Mouse (Mus musculus) liver, embryonic 13.5 days (tissue): ENCODE data around the gene Oas2. TPM values are rescaled to one million over a fixed set of nuclear protein-coding genes. Genes with fewer than 3 reads are reported as not detected.

Experiments
- ATAC-seq: fragments of 200-750 bp; cut with Nextera tagmentation; 2 replicates; pipeline ENCODE4 v1.8.0; 2017; ENCODE audit warnings: low read depth, mild to moderate bottlenecking, moderate number of reproducible peaks, moderate library complexity
- DNase-seq: peaks from one replicate; pipeline ENCODE4 v3.0.0; 2022
- H3K27ac ChIP-seq: fragments of 300-500 bp; sonication (generic); 2 replicates; pipeline ENCODE4 v1.5.1; 2015; ENCODE audit warnings: moderate library complexity, mild to moderate bottlenecking, inconsistent platforms
- H3K27me3 ChIP-seq: fragments of 300-500 bp; sonication (generic); 2 replicates; pipeline ENCODE4 v1.6.1; 2015; ENCODE audit warnings: mild to moderate bottlenecking, inconsistent platforms
- H3K36me3 ChIP-seq: fragments of 300-500 bp; sonication (generic); 2 replicates; pipeline ENCODE4 v1.6.1; 2015; ENCODE audit warnings: mild to moderate bottlenecking, inconsistent platforms
- H3K4me1 ChIP-seq: fragments of 300-500 bp; sonication (generic); replicated peaks from 2 replicates; pipeline ENCODE4 v1.6.1; 2015; ENCODE audit warnings: inconsistent platforms
- H3K4me2 ChIP-seq: fragments of 300-500 bp; sonication (generic); 2 replicates; pipeline ENCODE4 v1.6.1; 2015; ENCODE audit warnings: inconsistent platforms, mild to moderate bottlenecking, moderate library complexity
- H3K4me3 ChIP-seq: fragments of 300-500 bp; sonication (generic); replicated peaks from 2 replicates; pipeline ENCODE4 v1.5.1; 2015; ENCODE audit warnings: mild to moderate bottlenecking, inconsistent platforms
- H3K9ac ChIP-seq: fragments of 300-500 bp; sonication (generic); 2 replicates; pipeline ENCODE4 v1.6.1; 2015; ENCODE audit warnings: mild to moderate bottlenecking, inconsistent platforms
- H3K9me3 ChIP-seq: fragments of 300-500 bp; sonication (generic); replicated peaks from 2 replicates; pipeline ENCODE4 v1.6.1; 2016; ENCODE audit warnings: inconsistent platforms
- WGBS: fragments of 180-500 bp; shearing (Covaris S2); methylation state at CpG from one replicate; pipeline ENCODE4 v1.1.7; 2015; ENCODE audit not compliant: insufficient replicate concordance; 5-methylcytosine and 5-hydroxymethylcytosine counted together
- polyA plus RNA-seq: library from polyadenylated mRNA; unstranded; fragments of >200 nt; fragmentation: Nextera tagmentation; extraction: Ambion mirVana; gene quantifications from 2 replicates; pipeline ENCODE4 v1.2.1, GENCODE M21; 2015

Gene Oas2
- polyA plus RNA-seq, 1 experiment from 2014 or later, result 0.25 TPM

DNA sequence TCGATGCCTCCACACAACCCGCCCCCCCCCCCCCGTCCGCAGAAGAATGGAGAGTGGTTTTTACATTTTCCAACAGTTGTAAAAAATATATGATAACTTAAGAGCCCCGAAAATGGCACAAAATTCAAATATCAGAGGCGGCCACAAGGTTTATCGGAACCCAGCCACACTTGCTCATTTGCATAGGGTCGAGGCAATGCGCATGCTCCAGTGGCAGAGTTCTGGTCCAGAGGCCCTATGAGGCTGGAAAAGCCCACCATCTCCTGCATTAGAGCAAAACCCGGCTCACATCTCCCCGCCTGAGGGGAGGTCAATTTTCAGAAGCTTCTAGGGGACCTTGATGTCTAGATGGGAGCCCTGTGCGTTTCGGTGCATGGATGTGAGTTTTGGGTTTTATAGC is 42.7 kb downstream of the Oas2 start:
- Histone ChIP-seq H3K27ac (no peak overlapping the region), H3K36me3 (no peaks in the 10 kb centered on the region), H3K9ac (no peak overlapping the region), H3K4me2 (no peak overlapping the region), H3K4me3 (no peak overlapping the region), H3K9me3 (no peaks in the 10 kb centered on the region), H3K4me1 (no peaks in the 10 kb centered on the region), H3K27me3 (peaks cover 76% of the 10 kb centered on the region)
- WGBS, result 37% methylated on average over 13 of the region's 13 CpGs
- ATAC-seq (no peak), DNase-seq (no peak)

DNA sequence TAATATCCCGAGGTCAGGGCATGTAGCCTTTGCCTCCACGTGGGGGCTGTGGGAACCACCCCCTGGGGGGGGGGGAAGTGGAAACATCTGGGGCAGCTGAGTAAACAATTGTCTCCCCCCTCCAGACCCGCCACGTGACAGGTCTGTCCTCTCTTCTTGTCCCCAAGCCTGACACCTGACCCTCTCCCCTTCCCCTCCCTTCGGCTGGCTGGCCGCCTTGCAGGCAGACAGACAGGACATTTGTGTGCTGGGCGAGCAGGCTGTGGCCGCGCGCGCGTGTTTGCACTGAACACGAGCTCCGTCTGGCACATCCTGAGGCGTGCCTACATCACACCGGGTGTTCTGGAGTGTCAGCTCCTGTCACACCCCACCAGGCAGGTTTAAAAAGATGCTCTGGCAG is 43.1 kb downstream of the Oas2 start:
- Histone ChIP-seq H3K27ac (no peak overlapping the region), H3K36me3 (no peaks in the 10 kb centered on the region), H3K27me3 (peaks cover 72% of the 10 kb centered on the region), H3K4me2 (no peak overlapping the region), H3K4me1 (no peaks in the 10 kb centered on the region), H3K4me3 (no peak overlapping the region), H3K9me3 (no peaks in the 10 kb centered on the region), H3K9ac (no peak overlapping the region)
- WGBS, result 9% methylated on average over 16 of the region's 16 CpGs
- no peak for ATAC-seq
- no peak for DNase-seq

DNA sequence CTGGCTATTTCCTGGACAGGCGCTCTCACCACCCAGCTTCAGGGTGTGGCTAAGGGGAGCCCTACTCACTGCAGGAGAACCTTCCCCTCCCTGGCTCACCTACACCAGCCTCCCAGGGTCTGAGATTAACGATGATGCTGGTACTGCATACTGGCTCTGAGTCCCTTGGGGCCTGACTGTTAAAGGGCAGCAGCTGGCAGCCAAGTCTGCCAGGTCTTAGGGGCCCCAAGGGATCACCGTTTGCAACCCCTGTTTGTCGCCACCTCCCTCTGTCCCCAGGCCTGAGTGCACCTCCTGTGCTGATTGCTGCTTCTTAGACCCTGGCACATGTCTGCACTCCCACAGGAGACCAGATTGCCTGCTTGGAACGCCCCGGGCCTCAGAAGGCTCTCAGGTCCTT is 45.2 kb downstream of the Oas2 start:
- H3K36me3 ChIP-seq, result no peaks in the 10 kb centered on the region
- no peak for DNase-seq
- H3K9me3 ChIP-seq, result no peaks in the 10 kb centered on the region
- H3K27me3 ChIP-seq, result peaks cover 62% of the 10 kb centered on the region
- H3K9ac ChIP-seq, result no peak overlapping the region
- 40% methylated on average over 6 of the region's 6 CpGs for WGBS
- no peak for ATAC-seq
- H3K4me1 ChIP-seq, result no peaks in the 10 kb centered on the region
- no peak overlapping the region for H3K27ac ChIP-seq
- no peak overlapping the region for H3K4me2 ChIP-seq
- H3K4me3 ChIP-seq, result no peak overlapping the region

DNA sequence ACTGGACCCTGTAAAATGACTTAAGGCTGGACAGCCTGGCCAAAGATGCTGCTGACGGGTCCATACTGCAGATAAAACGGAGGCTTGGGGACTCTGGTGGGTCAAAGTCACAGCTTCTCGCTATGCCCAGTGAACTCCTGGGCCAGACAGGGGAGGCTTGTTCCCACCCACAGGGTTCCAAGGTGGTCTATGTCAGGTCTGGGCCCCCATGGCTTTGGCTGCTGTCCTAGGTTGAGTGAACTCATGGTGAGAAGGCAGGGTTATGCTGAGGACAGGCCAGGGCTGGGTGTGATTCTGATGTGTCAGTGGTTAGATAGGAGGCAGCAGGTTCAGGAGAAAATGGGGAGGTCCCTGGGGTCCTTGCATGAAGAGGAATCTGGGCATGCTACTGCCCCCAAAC is 46.0 kb downstream of the Oas2 start:
- H3K9me3 ChIP-seq, result no peaks in the 10 kb centered on the region
- no peak overlapping the region for H3K9ac ChIP-seq
- no peak overlapping the region for H3K4me3 ChIP-seq
- no peak for ATAC-seq
- DNase-seq, result no peak
- WGBS, result 57% methylated on average over 3 of the region's 3 CpGs
- H3K36me3 ChIP-seq, result no peaks in the 10 kb centered on the region
- no peak overlapping the region for H3K27ac ChIP-seq
- no peaks in the 10 kb centered on the region for H3K4me1 ChIP-seq
- H3K27me3 ChIP-seq, result peaks cover 54% of the 10 kb centered on the region
- no peak overlapping the region for H3K4me2 ChIP-seq

DNA sequence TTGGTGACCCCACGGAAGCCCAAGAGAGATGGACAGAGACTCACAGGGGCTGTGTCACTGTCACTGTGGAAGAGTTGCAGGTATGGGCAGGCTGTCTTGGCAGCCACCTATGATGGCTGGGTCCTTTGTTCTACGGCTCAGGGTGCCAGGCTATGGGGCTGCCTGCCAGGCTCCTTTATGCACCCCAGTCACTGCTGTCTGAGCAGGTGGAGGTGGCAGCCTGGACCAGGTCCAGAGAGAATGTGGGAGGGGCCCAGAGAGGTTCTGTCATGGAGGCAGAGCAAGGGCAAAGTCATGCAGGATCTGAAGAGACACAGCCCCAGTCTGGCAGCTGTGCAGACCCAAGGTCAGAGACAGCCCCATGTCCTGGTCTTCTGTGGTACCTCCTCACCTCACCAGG is 46.7 kb downstream of the Oas2 start:
- Histone ChIP-seq H3K9me3 (no peaks in the 10 kb centered on the region), H3K36me3 (no peaks in the 10 kb centered on the region), H3K27me3 (peaks cover 50% of the 10 kb centered on the region), H3K4me1 (no peaks in the 10 kb centered on the region), H3K4me3 (no peak overlapping the region), H3K9ac (no peak overlapping the region), H3K4me2 (no peak overlapping the region), H3K27ac (no peak overlapping the region)
- WGBS, result 68% methylated on average over 2 of the region's 2 CpGs
- no peak for ATAC-seq
- DNase-seq, result no peak

DNA sequence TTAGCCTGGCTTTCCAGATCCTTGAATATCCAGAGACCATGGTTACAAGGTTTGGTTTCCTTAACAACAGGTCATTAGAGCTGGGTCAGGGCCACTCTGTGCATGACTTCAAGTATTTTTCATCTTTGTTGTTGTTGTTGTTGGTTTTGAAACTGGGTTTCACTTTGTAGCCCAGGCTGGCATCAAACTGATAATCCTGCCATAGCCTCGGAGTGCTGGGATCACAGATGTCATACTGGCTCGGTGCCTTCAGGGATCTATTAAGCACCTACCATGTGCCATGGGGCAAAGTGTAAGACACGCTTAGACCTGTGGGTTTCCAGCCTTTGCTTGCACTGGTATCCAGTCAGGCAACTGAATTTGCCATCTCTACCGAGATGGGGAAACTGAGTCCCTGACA is 47.2 kb downstream of the Oas2 start:
- no peaks in the 10 kb centered on the region for H3K4me1 ChIP-seq
- no peak for DNase-seq
- no peak overlapping the region for H3K4me3 ChIP-seq
- H3K36me3 ChIP-seq, result no peaks in the 10 kb centered on the region
- WGBS, result 58% methylated on average over 4 of the region's 4 CpGs
- ATAC-seq, result no peak
- peaks cover 50% of the 10 kb centered on the region for H3K27me3 ChIP-seq
- no peak overlapping the region for H3K9ac ChIP-seq
- no peaks in the 10 kb centered on the region for H3K9me3 ChIP-seq
- no peak overlapping the region for H3K27ac ChIP-seq
- H3K4me2 ChIP-seq, result no peak overlapping the region

DNA sequence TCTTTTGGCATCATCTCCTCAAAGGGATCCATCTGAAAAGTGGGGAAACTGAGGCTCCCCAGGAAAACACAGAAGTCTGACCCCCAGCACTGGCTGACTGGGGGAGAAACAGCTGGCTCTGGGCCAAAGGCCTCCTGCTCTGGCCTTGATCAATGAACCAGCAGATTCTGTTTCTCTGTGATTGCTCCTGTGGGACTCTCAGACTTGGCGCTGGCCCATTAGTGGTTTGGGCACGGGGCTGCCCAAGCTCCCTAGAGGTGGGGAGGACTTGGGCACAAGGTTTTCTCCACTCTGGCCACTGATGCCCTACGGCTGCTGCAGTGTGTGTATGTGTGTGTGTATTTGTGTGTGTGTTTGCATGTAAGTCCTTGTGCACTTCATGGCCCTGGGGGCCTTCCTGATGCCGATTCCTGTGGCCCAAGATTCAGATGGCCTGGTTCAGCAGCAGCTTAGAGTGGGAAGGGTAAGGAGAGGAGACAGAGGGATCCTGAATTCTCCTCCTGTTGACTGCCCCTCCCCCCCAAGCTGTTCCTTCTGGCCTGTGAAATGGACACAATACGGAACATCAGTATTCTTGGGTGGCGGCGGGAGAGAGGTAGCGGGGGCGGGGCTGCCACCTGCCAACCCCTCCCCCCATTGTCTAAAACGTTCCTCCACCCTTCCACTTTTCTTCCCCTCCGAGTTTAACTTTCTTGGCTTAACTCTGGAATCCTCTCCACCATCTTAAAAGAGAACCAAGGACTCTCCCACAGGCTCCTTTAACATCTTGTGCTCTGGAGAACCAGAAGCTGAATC is 48.5 kb downstream of the Oas2 start:
- Histone ChIP-seq H3K36me3 (no peaks in the 10 kb centered on the region), H3K9me3 (no peaks in the 10 kb centered on the region), H3K4me1 (no peaks in the 10 kb centered on the region), H3K4me2 (no peak overlapping the region), H3K27me3 (peaks cover 46% of the 10 kb centered on the region), H3K27ac (no peak overlapping the region), H3K9ac (no peak overlapping the region), H3K4me3 (no peak overlapping the region)
- ATAC-seq (no peak), DNase-seq (no peak)
- 46% methylated on average over 11 of the region's 11 CpGs for WGBS

DNA sequence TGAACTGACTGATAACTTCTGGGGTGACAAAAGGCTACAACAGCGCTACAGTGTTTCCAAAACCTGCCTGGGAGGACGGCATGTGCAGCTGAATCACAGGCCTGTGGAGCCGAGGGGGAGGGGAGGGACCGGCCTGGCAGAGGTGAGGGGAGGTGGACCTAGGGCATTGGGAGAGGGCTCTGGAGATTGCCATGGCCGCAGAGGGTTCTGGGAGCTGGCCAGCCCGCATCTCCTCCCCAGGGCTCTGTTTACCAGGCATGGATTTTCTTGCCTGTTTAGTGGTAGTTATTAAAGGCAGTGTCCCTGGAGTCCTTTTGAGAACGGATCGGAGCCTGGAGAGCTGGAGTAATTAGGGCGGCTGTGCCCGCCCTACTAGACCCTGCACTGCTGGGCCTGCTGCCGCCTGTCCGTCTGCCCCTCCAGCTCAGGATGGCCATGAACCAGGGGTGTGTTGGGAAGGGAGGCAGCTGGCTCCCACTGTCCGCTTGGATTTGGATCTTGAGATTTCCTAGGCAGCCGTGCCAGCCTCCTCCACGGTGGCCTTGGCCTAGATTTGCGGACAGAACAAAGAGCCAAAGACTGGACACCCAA is 50.8 kb downstream of the Oas2 start:
- 55% methylated on average over 16 of the region's 16 CpGs for WGBS
- H3K9ac ChIP-seq, result no peak overlapping the region
- H3K9me3 ChIP-seq, result no peaks in the 10 kb centered on the region
- H3K27ac ChIP-seq, result no peak overlapping the region
- peaks cover 55% of the 10 kb centered on the region for H3K27me3 ChIP-seq
- H3K4me1 ChIP-seq, result no peaks in the 10 kb centered on the region
- no peak for ATAC-seq
- no peak overlapping the region for H3K4me2 ChIP-seq
- DNase-seq, result no peak
- H3K4me3 ChIP-seq, result no peak overlapping the region
- no peaks in the 10 kb centered on the region for H3K36me3 ChIP-seq

DNA sequence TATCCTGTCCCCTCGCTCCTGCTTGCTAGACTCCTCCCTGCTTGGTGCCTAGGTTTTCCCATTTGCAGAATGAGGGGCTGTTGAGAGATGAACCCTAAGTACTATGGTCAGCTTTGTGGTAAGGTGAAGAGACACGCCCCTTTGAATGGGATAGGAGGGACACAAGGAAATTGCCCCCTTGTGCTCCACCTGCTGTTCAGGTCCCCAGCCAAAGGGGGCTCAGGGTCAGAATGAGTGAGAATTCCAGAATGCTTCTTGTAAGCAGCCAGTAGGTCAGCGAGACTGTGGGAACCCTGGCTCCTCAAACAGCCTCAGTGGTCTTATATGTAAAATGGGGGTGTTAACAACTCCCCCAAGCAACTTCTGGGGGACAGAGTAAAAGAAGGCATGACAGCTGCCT is 51.5 kb downstream of the Oas2 start:
- no peaks in the 10 kb centered on the region for H3K9me3 ChIP-seq
- no peak for ATAC-seq
- H3K9ac ChIP-seq, result no peak overlapping the region
- no peaks in the 10 kb centered on the region for H3K4me1 ChIP-seq
- no peak overlapping the region for H3K4me3 ChIP-seq
- no peaks in the 10 kb centered on the region for H3K36me3 ChIP-seq
- H3K4me2 ChIP-seq, result no peak overlapping the region
- no peak overlapping the region for H3K27ac ChIP-seq
- WGBS, result 33% methylated on average over 3 of the region's 3 CpGs
- peaks cover 62% of the 10 kb centered on the region for H3K27me3 ChIP-seq
- DNase-seq, result no peak

DNA sequence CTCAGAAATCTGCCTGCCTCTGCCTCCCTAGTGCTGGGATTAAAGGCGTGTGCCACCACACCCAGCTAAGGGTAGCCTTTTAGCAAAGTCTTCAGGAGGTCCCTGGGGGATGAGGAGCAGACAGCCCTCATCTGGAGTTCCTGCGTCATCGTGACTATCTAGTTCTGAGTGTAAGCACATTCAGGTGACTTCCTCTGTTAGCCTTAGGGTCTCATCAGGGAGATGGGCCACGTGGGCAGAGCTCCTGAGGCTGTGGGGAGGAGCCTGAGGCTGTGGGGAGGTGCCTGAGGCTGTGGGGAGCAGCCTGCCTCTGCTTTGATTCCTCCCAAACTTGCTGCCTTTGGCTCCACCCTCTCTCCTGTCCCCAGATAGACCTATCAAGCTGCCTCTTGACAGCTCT is 52.8 kb downstream of the Oas2 start:
- ATAC-seq, result no peak
- Histone ChIP-seq H3K36me3 (no peaks in the 10 kb centered on the region), H3K27ac (no peak overlapping the region), H3K4me3 (no peak overlapping the region), H3K4me1 (no peaks in the 10 kb centered on the region), H3K9me3 (no peaks in the 10 kb centered on the region), H3K9ac (no peak overlapping the region), H3K4me2 (no peak overlapping the region), H3K27me3 (peaks cover 69% of the 10 kb centered on the region)
- DNase-seq, result no peak
- 39% methylated on average over 4 of the region's 4 CpGs for WGBS

DNA sequence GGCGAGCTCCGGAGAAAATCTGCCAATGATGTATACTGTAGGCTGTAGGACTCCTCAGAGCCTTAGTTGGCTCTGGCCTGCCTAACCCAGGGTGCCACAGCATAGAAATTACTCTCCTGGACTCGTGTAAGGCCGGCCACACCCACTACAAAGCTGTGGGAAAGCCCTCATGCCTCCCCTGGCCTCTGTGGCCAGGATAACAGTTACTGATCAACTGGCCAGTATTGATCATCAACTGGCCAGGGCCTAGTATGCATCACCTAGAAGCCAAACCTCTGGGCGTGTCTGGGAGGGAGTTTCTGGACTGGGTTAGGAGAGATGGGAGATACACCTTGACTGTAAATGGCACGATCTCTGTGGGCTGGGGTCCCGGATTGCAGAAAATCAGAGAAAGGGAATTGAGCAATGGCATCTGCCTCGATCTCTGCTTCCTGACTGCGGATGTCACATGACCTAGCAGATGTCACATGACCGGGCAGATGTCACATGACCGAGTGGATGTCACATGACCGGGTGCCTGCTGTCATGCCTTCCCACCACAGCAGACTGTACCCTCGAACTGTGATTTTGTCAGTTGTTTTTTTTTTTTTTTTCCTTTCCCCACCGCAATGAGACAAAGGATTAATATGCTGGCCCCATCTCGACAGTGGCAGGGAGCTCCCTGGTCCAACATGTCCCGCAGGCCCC is 53.5 kb downstream of the Oas2 start:
- 51% methylated on average over 16 of the region's 16 CpGs for WGBS
- DNase-seq (no peak), ATAC-seq (peak; percentile 51; the same call in 1 of the 2 replicates)
- H3K4me2 ChIP-seq, result no peak overlapping the region
- H3K4me3 ChIP-seq, result no peak overlapping the region
- no peaks in the 10 kb centered on the region for H3K4me1 ChIP-seq
- H3K27ac ChIP-seq, result no peak overlapping the region
- no peak overlapping the region for H3K9ac ChIP-seq
- H3K9me3 ChIP-seq, result no peaks in the 10 kb centered on the region
- H3K36me3 ChIP-seq, result no peaks in the 10 kb centered on the region
- peaks cover 75% of the 10 kb centered on the region for H3K27me3 ChIP-seq
